Mouse (Mus musculus) G1E (cell line): ENCODE measurements around the gene Mettl27. TPM values are rescaled to one million over a fixed set of nuclear protein-coding genes. Genes with fewer than 3 reads are reported as not detected.

Source experiments
- ATAC-seq: 2 replicates; pipeline ENCODE4 v1.8.0; 2016; ENCODE audit warnings: mild to moderate bottlenecking; ENCODE audit not compliant: insufficient number of reproducible peaks, poor library complexity, low FRiP score, severe bottlenecking; ENCODE audit errors: extremely low read depth
- DNase-seq: peaks from one replicate; pipeline ENCODE4 v3.0.0; 2012; ENCODE audit warnings: low spot score
- H3K27me3 ChIP-seq: 2 replicates; pipeline ENCODE4 v1.6.1; 2012; ENCODE audit warnings: mild to moderate bottlenecking, low read length, inconsistent platforms; ENCODE audit not compliant: insufficient read depth
- H3K36me3 ChIP-seq: replicated peaks from 2 replicates; pipeline ENCODE3; 2012; ENCODE audit warnings: mild to moderate bottlenecking, inconsistent platforms
- H3K4me1 ChIP-seq: 2 replicates; pipeline ENCODE4 v1.6.1; 2012; ENCODE audit warnings: low read depth, low read length, inconsistent platforms, mixed read lengths; ENCODE audit not compliant: insufficient read depth
- H3K4me3 ChIP-seq: 2 replicates; pipeline ENCODE4 v1.5.1; 2012; ENCODE audit warnings: low read depth, mild to moderate bottlenecking, inconsistent platforms, low read length, moderate library complexity, mixed read lengths
- H3K9me3 ChIP-seq: replicated peaks from 2 replicates; pipeline ENCODE4 v1.6.1; 2012; ENCODE audit warnings: inconsistent platforms
- CTCF ChIP-seq: IDR thresholded peaks from 2 replicates; pipeline ENCODE4 v1.5.1; 2012; ENCODE audit warnings: low read depth, low read length, inconsistent platforms, mixed read lengths
- GATA1 ChIP-seq: IDR thresholded peaks from 2 replicates; pipeline ENCODE4 v1.6.1; 2012; ENCODE audit warnings: borderline replicate concordance, low read length, inconsistent platforms, mixed read lengths
- GATA2 ChIP-seq: IDR thresholded peaks from 2 replicates; pipeline ENCODE4 v1.6.1; 2012; ENCODE audit warnings: low read depth, low read length, inconsistent platforms, borderline replicate concordance
- POLR2AphosphoS5 ChIP-seq: IDR thresholded peaks from 2 replicates; pipeline ENCODE4 v1.6.1; 2012; ENCODE audit warnings: low read depth, low read length, inconsistent platforms; ENCODE audit not compliant: insufficient replicate concordance
- TAL1 ChIP-seq: conservative IDR thresholded peaks from 2 replicates; pipeline ENCODE4 v1.6.1; 2012; ENCODE audit warnings: low read depth, low read length, inconsistent platforms, mixed read lengths
- polyA plus RNA-seq: library from polyadenylated mRNA; stranded (reverse); fragments of >175 nt; gene quantifications from 2 replicates; pipeline ENCODE4 v1.2.3, GENCODE M21; 2012
- total RNA-seq, 2 experiments: library from RNA; stranded (forward) in 1 of 2; stranded (reverse) in 1 of 2; fragments of 200-1000 nt in 1 of 2; fragments of >200 nt in 1 of 2; fragmentation: Nextera tagmentation in 1 of 2; gene quantifications; 2 replicates each; pipeline ENCODE4 v1.2.3; 2014 to 2017

Mettl27 gene
- total and polyA plus RNA-seq, 3 experiments = 5.6 to 11.7 (median 6.6) TPM

DNA sequence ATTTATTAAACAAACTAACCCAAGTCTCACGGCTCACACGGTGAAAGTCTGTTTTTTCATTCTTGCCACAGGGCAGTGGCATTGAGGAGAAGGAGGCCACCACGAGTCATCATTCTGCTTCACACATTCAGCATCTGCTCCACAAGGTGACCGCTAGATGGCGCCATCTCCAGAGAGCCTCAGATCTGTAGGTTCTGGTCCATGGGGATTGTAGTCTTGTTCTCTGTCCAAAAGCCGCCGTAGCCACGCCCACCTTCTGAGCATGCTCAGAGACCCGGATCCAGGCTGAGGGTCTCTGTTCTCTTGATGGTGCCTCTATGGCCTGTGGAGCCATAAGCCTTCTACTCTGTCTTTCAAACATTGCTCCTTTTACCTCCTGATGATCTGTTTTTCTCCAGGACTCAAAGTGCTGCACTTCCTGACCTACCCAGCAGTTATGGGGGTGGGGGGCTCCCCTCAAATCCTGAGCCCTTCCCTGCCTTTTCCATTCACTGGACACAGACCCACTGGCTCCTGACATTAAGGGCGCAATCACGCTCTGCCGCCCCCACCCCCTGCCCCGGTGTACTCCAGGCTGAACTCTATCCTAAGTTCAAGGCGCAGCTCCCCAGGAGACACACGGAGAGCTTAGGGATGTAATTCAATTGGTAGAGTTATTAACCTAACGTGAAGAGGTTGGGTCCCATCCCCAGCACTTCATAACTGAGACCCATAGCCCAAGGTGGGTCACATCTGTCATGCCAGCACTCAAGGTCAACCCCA, 13.9 kb upstream of the Mettl27 start:
- no peak for TF ChIP-seq GATA1
- TF ChIP-seq CTCF = peak; percentile 74
- ATAC-seq = no peak
- no peaks in the 10 kb centered on the region; the same call in 1 of the 2 replicates for H3K27me3 ChIP-seq

DNA sequence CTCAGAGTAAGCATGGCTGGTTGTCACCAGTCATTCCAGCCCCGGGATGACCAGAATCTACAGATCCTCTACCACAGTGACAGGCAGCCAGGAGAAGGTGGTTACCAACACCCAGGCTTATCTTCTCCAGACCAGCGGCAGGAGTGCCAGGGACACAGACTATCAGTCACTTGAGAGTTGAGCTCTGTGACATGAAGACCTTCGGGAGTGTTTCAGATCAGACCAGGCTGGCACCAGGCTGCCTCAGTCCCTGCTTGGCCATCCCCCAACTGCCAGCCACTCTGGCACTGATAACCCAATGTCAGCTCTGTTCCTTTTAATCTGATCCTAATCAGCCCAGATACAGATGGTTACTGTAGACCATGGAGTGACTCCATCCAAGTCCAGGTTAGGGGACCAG, 13.1 kb upstream of the Mettl27 start:
- H3K4me3 ChIP-seq = no peak overlapping the region; the same call in 1 of the 2 replicates
- peak; percentile 42 for ATAC-seq

More for the DNA sequence above, 13.9 kb upstream of the Mettl27 start:
- Histone ChIP-seq H3K9me3 (peaks cover 4% of the 10 kb centered on the region), H3K4me3 (no peak overlapping the region), H3K4me1 (peaks cover 71% of the 10 kb centered on the region), H3K36me3 (no peaks in the 10 kb centered on the region)
- no peak for DNase-seq

DNA sequence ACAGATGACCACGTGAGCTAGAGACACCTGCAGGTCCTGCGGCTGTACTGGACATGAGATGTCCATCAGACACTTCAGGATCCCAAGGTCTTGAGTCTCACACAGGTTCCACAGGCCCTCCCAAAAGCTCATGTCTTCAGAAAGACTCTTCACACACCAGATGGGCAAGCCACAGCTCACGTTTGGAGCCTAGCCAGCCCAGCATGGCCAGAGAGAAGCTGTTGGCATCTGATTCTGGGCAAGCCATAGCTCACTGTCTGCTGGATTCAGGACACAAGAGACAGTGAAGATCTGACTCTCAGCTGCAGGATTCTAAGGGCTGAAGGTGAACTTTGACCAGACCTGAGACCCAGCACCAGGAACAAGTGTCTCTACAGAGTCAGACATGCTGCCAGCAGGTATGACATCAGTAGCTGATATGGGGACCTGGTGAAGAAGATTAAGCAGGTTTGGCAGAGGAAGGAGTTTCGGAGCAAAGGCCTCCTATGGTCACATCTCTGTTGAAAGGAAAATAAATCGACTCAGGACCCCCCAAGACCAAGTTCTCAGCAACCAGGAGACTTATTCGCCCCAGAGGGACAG, 12.0 kb upstream of the Mettl27 start:
- Histone ChIP-seq H3K9me3 (peaks cover 4% of the 10 kb centered on the region), H3K36me3 (no peaks in the 10 kb centered on the region), H3K4me1 (peaks cover 51% of the 10 kb centered on the region), H3K4me3 (no peak overlapping the region), H3K27me3 (no peaks in the 10 kb centered on the region)
- ATAC-seq (no peak), DNase-seq (no peak)
- no peak; the same call in 1 of the 2 replicates for TF ChIP-seq TAL1
- no peak for TF ChIP-seq POLR2AphosphoS5
- TF ChIP-seq GATA2 = no peak
- no peak for TF ChIP-seq CTCF
- no peak for TF ChIP-seq GATA1

More for the DNA sequence above, 13.1 kb upstream of the Mettl27 start:
- Histone ChIP-seq H3K36me3 (no peaks in the 10 kb centered on the region), H3K9me3 (peaks cover 4% of the 10 kb centered on the region), H3K4me1 (peaks cover 62% of the 10 kb centered on the region), H3K27me3 (no peaks in the 10 kb centered on the region; the same call in 1 of the 2 replicates)
- DNase-seq = no peak
- peak; percentile 54; the same call in 1 of the 2 replicates for TF ChIP-seq TAL1
- TF ChIP-seq GATA2 = no peak

GRCm38 (mm10) chr5:134921106-134921505, 11.1 kb upstream of the Mettl27 start:
- H3K27me3 ChIP-seq = no peaks in the 10 kb centered on the region
- DNase-seq = no peak
- peak overlapping the region; percentile 0; the same call in 1 of the 2 replicates for H3K4me3 ChIP-seq
- ATAC-seq = peak; percentile 17; the same call in 1 of the 2 replicates
- no peaks in the 10 kb centered on the region for H3K36me3 ChIP-seq
- TF ChIP-seq POLR2AphosphoS5 (no peak), GATA2 (no peak), TAL1 (peak; percentile 69), CTCF (no peak)
- peaks cover 4% of the 10 kb centered on the region for H3K9me3 ChIP-seq
- peaks cover 42% of the 10 kb centered on the region for H3K4me1 ChIP-seq

DNA sequence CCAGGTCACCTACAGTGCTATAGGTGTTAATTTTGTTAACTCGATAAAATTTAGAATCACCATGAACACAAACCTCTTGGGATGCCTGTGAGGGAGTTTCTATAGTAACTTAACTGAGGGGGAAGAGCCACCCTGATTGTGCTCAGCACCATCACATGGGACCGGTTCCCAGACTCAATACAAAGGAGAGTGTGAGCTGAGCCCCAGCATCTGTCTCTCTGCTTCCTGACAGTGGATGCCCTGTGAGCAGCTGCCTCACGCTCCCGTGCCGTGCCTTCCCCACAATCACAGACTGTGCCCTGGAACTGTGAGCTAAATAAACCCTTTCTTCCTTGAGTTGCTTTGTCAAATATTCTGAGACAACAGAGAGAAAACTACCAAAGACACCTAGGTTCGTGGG, 9.0 kb upstream of the Mettl27 start:
- no peak for ATAC-seq
- Histone ChIP-seq H3K36me3 (no peaks in the 10 kb centered on the region), H3K4me1 (peaks cover 39% of the 10 kb centered on the region), H3K27me3 (no peaks in the 10 kb centered on the region), H3K4me3 (no peak overlapping the region), H3K9me3 (no peaks in the 10 kb centered on the region)
- no peak for TF ChIP-seq GATA2
- TF ChIP-seq CTCF = no peak
- TF ChIP-seq POLR2AphosphoS5 = no peak
- TF ChIP-seq GATA1 = no peak
- TF ChIP-seq TAL1 = no peak
- DNase-seq = no peak

- peaks cover 9% of the 10 kb centered on the region for H3K4me1 ChIP-seq
- TF ChIP-seq POLR2AphosphoS5 = no peak
- TF ChIP-seq TAL1 = no peak
- TF ChIP-seq CTCF = no peak
- TF ChIP-seq GATA2 = no peak
- no peak for TF ChIP-seq GATA1
- no peak for ATAC-seq
- H3K4me3 ChIP-seq = no peak overlapping the region
- DNase-seq = no peak
- H3K9me3 ChIP-seq = no peaks in the 10 kb centered on the region
- H3K27me3 ChIP-seq = peaks cover 4% of the 10 kb centered on the region
- H3K36me3 ChIP-seq = no peaks in the 10 kb centered on the region
Measured at GRCm38 (mm10) chr5:134926726-134927125, 5.4 kb upstream of the Mettl27 start.

DNA sequence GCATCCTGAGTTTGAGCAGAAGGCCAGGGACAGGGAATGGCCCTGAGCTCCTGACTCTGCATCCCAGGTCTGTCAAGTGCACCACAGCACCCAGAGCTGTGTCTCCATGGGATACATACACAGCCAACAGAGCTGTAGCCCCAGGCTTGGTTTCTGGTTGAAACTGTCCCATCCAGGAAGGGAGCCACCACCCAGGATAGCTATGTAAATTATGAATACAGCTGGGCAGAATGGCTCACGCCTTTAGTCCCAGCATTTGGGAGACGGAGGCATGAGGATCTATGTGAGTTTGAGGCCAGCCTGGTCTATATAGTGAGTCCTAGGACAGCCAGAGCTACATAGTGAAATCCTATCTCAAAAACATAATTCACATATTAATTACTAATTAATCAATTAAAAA, 2.2 kb upstream of the Mettl27 start:
- Histone ChIP-seq H3K27me3 (peaks cover 9% of the 10 kb centered on the region), H3K9me3 (no peaks in the 10 kb centered on the region), H3K36me3 (peaks cover 12% of the 10 kb centered on the region), H3K4me1 (peaks cover 19% of the 10 kb centered on the region), H3K4me3 (no peak overlapping the region)
- no peak for TF ChIP-seq TAL1
- TF ChIP-seq GATA1 = no peak
- no peak for TF ChIP-seq POLR2AphosphoS5
- TF ChIP-seq GATA2 = no peak
- no peak for TF ChIP-seq CTCF
- ATAC-seq (no peak), DNase-seq (no peak)
